Mouse (Mus musculus): ENCODE measurements around the gene Dnajb1.

Dnajb1 gene

GRCm38 (mm10) chr8:83656484-83657246, 48.7 kb downstream of the Dnajb1 start:
- DNase-seq = peak; percentile 67 to 85

DNA sequence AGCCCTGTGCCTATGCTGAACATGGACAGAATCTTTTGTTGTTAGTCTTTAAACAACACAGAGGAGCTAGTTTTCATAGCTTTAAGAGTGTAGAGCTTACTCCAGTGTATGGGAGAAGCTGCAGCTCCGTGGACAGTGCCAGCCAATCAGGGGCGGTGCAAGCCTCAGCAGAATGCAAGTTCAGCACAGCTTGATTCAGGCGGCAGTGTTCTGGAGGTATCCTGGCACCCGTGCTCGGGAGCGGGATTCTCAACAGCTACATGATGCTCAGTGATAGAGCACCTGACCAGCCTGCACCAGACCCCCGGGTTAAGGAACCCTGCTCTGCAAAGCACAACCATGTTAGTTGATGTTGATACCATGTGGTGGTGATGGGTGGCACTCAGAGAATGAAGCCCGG, 52.6 kb downstream of the Dnajb1 start:
- DNase-seq = no peak

DNA sequence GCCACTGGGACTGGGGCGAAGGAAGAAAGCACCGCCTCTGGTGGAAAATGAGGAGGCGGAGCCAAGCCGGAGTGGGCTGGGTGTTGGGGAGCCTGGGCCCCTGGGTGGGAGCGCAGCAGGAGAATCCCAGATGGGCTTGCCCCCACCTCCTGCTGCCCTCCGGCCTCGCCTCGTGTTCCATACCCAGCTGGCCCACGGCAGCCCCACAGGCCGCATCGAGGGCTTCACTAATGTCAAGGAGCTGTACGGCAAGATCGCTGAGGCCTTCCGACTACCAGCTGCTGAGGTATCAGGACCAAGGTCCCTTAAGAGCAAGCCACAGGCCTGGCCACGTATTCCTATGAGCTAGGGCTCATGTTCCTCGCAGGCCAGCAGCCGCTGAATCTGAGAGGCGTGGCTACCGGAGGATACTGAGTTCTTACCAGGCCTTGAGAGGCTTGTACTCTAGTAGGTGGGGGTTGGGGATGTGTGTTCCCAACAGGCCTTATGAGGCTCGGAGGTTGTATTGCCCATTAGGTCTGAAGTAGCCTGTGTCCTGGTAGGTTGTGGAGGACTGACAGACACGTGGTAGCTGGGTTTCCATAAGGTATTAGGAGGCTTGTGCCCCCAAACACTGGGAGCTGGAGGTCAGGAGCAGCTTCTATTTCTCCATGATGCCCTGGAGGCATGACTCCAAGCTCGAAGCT, 53.1 kb downstream of the Dnajb1 start:
- peak; percentile 46 to 65 for DNase-seq
